Mouse (Mus musculus) stomach, embryonic 14.5 days (tissue): Measurements from ENCODE around the gene Dgcr8. TPM values are rescaled to one million over a fixed set of nuclear protein-coding genes. Genes with fewer than 3 reads are reported as not detected.

ENCODE experiments used
- ATAC-seq: fragments of 200-750 bp; cut with Nextera tagmentation; 2 replicates; pipeline ENCODE4 v1.8.0; 2017; ENCODE audit warnings: low read depth, moderate TSS enrichment; ENCODE audit not compliant: insufficient number of reproducible peaks, insufficient read depth, low FRiP score
- H3K27ac ChIP-seq: fragments of 300-500 bp; sonication (generic); 2 replicates; pipeline ENCODE4 v1.5.1; 2014; ENCODE audit warnings: mild to moderate bottlenecking, low read length, moderate library complexity, mixed read lengths
- H3K27me3 ChIP-seq: fragments of 300-500 bp; sonication (generic); 2 replicates; pipeline ENCODE4 v1.6.1; 2014; ENCODE audit warnings: low read length, control low read depth, mixed read lengths; ENCODE audit not compliant: control insufficient read depth, insufficient read depth
- H3K36me3 ChIP-seq: fragments of 300-500 bp; sonication (generic); 2 replicates; pipeline ENCODE4 v1.6.1; 2014; ENCODE audit warnings: mild to moderate bottlenecking, control low read depth, low read length, moderate library complexity, mixed read lengths; ENCODE audit not compliant: control insufficient read depth, insufficient read depth
- H3K4me1 ChIP-seq: fragments of 300-500 bp; sonication (generic); 2 replicates; pipeline ENCODE4 v1.6.1; 2014; ENCODE audit warnings: low read length, control low read depth, mixed read lengths; ENCODE audit not compliant: control insufficient read depth, insufficient read depth
- H3K4me2 ChIP-seq: fragments of 300-500 bp; sonication (generic); replicated peaks from 2 replicates; pipeline ENCODE4 v1.6.1; 2014; ENCODE audit warnings: low read depth, low read length, control low read depth
- H3K4me3 ChIP-seq: fragments of 300-500 bp; sonication (generic); 2 replicates; pipeline ENCODE4 v1.5.1; 2014; ENCODE audit warnings: low read depth, low read length, control low read depth
- H3K9ac ChIP-seq: fragments of 300-500 bp; sonication (generic); replicated peaks from 2 replicates; pipeline ENCODE4 v1.6.1; 2014; ENCODE audit warnings: low read depth, mild to moderate bottlenecking, control low read depth, low read length, moderate library complexity, mixed read lengths
- H3K9me3 ChIP-seq: fragments of 300-500 bp; sonication (generic); 2 replicates; pipeline ENCODE4 v1.6.1; 2016; ENCODE audit warnings: low read depth, low read length, control low read depth; ENCODE audit not compliant: control insufficient read depth
- WGBS: fragments of 180-500 bp; shearing (Covaris S2); extraction: QIAGEN DNeasy Blood & Tissue Kit; methylation state at CpG from one replicate; pipeline ENCODE4 v1.1.7; 2014; 5-methylcytosine and 5-hydroxymethylcytosine counted together
- polyA plus RNA-seq: library from polyadenylated mRNA; unstranded; fragments of >200 nt; fragmentation: Nextera tagmentation; extraction: Ambion mirVana; gene quantifications from 2 replicates; pipeline ENCODE4 v1.2.1, GENCODE M21; 2014

The Dgcr8 gene
- polyA plus RNA-seq, 1 experiment from 2014 or later = 43.3 TPM

DNA sequence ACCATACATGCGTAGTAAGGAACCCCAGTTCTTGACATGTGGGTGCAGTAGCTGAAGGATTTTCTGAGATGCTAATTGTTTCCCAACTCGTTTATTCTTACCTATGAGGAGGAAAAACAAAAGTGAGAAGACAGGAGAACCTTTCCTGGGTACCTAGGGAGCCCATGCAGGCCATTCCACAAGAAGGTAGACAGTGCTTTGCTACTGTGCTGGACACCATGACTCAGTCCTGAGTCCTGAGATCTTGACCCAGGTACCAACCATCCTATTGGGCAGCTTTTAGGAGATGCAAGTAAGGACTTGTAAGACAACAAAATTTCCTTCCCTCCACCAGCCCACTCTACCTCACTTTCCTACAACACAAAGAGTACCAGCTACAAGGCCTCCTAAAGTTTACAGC, 30.8 kb downstream of the Dgcr8 start, which contains the start of gene Gm49776:
Gm49776 (minus strand) TSS at position 101 of the 400 bp plus-strand sequence.
- H3K4me1 ChIP-seq = no peaks in the 10 kb centered on the region
- H3K9me3 ChIP-seq = no peaks in the 10 kb centered on the region
- ATAC-seq = no peak
- H3K4me3 ChIP-seq = no peak within 1 kb of the TSS
- H3K4me2 ChIP-seq = no peak within 1 kb of the TSS
- peaks cover 81% of the 10 kb centered on the region for H3K36me3 ChIP-seq
- H3K27ac ChIP-seq = no peak within 1 kb of the TSS
- 94% methylated on average over 2 of the region's 2 CpGs for WGBS
- H3K27me3 ChIP-seq = no peaks in the 10 kb centered on the region
- no peak within 1 kb of the TSS for H3K9ac ChIP-seq

DNA sequence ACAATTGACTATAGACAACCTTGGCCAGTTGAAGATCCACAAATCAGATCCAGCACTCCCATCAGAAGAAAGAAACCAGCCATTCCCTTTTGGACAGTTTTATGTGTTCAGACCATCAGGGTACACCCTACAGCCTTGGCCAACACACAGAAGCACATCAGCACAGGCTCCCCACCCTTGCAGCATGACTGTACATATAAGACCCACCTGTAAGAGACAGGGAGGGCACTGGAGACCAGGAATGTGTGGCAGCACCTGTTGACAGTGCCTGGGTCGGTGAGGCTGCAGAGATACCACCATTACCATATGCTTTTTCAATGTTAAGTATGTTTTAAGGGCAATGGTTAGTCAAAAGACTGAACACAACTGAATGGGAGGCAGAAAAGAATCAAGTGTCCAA, 35.2 kb downstream of the Dgcr8 start:
- 87% methylated on average over 1 of the region's 1 CpGs for WGBS
- Histone ChIP-seq H3K9me3 (no peaks in the 10 kb centered on the region), H3K36me3 (peaks cover 74% of the 10 kb centered on the region), H3K9ac (no peak overlapping the region), H3K4me3 (no peak overlapping the region), H3K4me2 (no peak overlapping the region), H3K27me3 (no peaks in the 10 kb centered on the region), H3K4me1 (peaks cover 16% of the 10 kb centered on the region), H3K27ac (no peak overlapping the region)
- no peak for ATAC-seq

- WGBS = 85% methylated on average over 6 of the region's 6 CpGs
- Histone ChIP-seq H3K27ac (no peak overlapping the region), H3K36me3 (peaks cover 64% of the 10 kb centered on the region), H3K9me3 (no peaks in the 10 kb centered on the region), H3K9ac (no peak overlapping the region), H3K27me3 (no peaks in the 10 kb centered on the region), H3K4me2 (no peak overlapping the region), H3K4me3 (no peak overlapping the region), H3K4me1 (peaks cover 16% of the 10 kb centered on the region)
- ATAC-seq = no peak
Observed at GRCm38 (mm10) chr16:18252736-18253135, 36.3 kb downstream of the Dgcr8 start.

DNA sequence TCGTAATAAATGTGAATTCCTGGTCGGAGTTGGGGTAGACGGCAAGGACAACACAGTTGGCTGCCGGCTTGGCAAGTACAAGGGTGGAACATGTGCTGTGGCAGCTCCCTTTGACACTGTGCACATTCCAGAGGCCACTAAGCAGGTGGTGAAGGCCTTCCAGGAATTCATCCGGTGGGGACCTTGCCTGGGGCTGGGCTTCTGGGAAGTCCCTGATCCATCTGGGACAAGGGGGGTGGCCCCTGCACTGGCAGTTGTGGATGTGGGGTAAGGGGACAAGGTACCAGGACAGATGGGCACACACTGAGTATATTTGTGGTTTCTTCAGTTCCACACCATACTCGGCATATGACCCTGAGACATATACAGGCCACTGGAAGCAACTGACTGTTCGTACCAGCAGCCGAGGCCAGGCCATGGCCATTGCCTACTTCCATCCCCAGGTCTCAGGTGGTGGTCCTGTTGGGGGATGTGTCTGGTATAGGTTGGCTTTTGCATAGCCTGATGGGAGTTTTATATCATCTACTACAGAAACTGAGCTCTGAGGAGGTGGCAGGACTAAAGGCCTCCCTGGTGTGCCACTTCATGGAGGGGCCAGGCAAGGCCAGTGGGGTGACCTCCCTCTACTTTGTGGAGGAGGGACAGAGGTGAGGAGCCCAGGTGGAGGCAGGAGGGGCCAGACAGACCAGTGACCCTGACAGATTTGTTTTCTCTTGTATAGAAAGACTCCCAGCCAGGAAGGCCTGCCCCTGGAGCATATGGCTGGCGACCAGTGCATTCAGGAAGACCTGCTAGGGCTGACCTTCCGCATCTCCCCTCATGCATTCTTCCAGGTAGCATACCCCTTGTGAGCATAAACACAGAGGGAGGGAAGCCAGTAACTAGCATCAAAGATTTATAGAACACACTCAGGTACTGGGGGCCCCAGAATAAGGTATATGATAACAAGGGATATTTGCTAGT, 37.9 kb downstream of the Dgcr8 start:
- 65% methylated on average over 10 of the region's 10 CpGs for WGBS
- Histone ChIP-seq H3K9ac (0 out of 2 replicates have a peak overlapping the region, but pooled peaks have one; percentile 1), H3K4me1 (peaks cover 27% of the 10 kb centered on the region), H3K36me3 (peaks cover 59% of the 10 kb centered on the region), H3K9me3 (no peaks in the 10 kb centered on the region), H3K27ac (no peak overlapping the region), H3K27me3 (no peaks in the 10 kb centered on the region), H3K4me2 (peak overlapping the region; percentile 95; the same call in 1 of the 2 replicates), H3K4me3 (peak overlapping the region; percentile 68; the same call in 1 of the 2 replicates)
- ATAC-seq = no peak

DNA sequence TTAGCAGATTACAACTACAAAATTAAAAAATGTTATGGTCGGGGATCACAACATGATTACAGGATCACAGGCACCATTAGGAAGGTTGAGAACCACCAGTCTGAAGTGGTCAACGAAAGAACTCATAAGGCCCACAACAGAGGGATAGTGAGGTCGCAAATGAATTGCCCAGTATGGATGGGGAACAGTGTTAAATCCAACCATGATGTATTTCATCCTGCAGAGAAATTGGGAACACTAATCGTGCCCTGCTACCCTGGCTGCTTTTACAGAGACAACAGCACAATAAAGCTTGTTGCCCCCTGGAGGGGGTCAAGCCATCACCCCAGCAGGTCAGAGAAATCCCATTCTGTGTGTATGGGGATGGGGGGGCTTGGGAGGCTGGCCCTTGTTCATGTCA, 38.8 kb downstream of the Dgcr8 start:
- WGBS = 68% methylated on average over 4 of the region's 4 CpGs

DNA sequence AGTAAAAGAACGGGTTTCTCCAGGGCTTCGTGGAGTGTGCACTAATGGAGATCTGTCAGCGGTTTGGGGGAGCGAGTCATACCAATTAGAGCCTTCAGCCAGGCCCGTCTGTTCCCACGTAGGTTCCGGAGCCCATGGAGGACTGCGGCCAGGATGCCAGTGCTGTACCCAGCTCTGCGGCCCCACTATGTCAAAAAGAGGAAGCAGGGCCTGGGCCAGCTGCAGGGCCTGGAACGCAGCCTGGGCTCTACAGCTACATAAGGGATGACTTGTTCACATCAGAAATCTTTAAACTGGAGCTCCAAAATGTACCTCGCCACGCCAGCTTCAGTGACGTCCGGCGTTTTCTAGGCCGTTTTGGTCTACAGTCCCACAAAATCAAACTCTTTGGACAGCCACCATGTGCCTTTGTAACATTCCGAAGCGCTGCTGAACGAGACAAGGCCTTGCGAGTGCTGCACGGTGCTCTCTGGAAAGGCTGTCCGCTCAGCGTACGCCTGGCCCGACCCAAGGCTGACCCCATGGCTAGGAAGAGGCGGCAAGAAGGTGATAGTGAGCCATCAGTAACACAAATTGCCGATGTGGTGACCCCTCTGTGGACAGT, 39.6 kb downstream of the Dgcr8 start:
- H3K27ac ChIP-seq = peak overlapping the region; percentile 94
- peak overlapping the region; percentile 95 for H3K4me2 ChIP-seq
- H3K4me3 ChIP-seq = peak overlapping the region; percentile 68
- H3K27me3 ChIP-seq = no peaks in the 10 kb centered on the region
- peak overlapping the region; percentile 90 for H3K9ac ChIP-seq
- H3K9me3 ChIP-seq = no peaks in the 10 kb centered on the region
- peaks cover 27% of the 10 kb centered on the region for H3K4me1 ChIP-seq
- 4% methylated on average over 27 of the region's 27 CpGs for WGBS
- peaks cover 63% of the 10 kb centered on the region for H3K36me3 ChIP-seq
- ATAC-seq = no peak; the same call in 1 of the 2 replicates

More for the DNA sequence above, 38.8 kb downstream of the Dgcr8 start:
- Histone ChIP-seq H3K36me3 (peaks cover 60% of the 10 kb centered on the region), H3K27me3 (no peaks in the 10 kb centered on the region), H3K9ac (peak overlapping the region; percentile 90; the same call in 1 of the 2 replicates), H3K9me3 (no peaks in the 10 kb centered on the region), H3K4me2 (peak overlapping the region; percentile 95), H3K4me1 (peaks cover 27% of the 10 kb centered on the region), H3K27ac (no peak overlapping the region), H3K4me3 (peak overlapping the region; percentile 68)
- no peak for ATAC-seq

DNA sequence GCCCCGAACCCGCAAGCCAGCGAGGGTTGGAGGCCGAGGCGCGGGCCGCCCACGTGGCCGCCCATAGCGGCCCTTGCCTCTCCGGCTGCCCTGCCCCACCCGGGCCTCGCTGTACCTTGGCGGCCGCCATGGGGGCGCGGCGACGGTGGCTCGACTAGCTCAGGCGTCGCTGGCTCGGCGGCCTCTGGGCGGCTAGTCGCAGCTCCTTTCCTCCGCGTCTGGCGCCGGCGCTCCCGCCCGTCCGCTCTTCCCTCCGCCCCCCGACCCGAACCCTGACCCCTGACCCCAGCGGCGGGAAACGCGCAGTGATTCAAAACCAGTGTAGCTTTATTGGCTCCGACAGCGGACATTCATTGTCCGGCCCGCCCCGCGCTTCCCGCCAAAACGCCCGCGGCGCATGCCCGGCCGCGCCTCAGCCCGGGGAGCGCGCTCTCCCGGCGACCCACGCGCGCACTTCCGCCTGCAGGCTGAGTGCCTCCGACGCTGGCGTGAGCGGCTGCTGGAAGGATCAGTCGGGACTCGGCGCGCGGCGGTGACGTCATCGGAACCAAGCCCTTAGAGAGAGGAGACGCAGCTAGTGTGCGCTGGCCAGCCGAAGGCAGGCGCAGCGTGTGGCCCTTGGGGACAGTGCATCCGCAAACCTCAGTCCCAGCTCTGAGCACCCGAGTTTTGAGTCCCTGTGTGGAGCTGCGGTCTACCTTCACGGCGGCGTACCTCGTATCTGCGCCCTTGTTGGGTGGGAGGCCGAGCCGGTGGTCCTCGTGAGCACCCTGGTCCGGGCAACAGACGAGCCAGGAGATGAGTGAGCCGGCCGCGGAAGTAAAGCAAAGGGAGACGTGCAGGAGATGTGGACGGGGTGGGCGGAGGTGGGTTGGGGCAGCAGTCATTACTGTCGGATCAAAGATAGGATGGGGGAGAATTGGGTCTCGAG, 40.3 kb downstream of the Dgcr8 start, which contains the start of the genes Trmt2a and Ranbp1:
Trmt2a (plus strand) TSS at position 247 of the 931 bp plus-strand sequence.
Ranbp1 (minus strand) TSS at position 300 of the 931 bp plus-strand sequence.
- H3K9ac ChIP-seq = peak within 1 kb of the TSS; percentile 90
- H3K4me1 ChIP-seq = peaks cover 27% of the 10 kb centered on the region
- peak within 1 kb of the TSS; percentile 95 for H3K4me2 ChIP-seq
- no peaks in the 10 kb centered on the region for H3K9me3 ChIP-seq
- WGBS = 2% methylated on average over 95 of the region's 102 CpGs
- H3K27ac ChIP-seq = peak within 1 kb of the TSS; percentile 94
- H3K4me3 ChIP-seq = peak within 1 kb of the TSS; percentile 68
- H3K27me3 ChIP-seq = no peaks in the 10 kb centered on the region
- ATAC-seq = peak; percentile 96
- peaks cover 63% of the 10 kb centered on the region for H3K36me3 ChIP-seq
